Mouse (Mus musculus) embryonic facial prominence, embryonic 11.5 days (tissue): ENCODE data around the gene Lrmda. TPM values are rescaled to one million over a fixed set of nuclear protein-coding genes. Genes with fewer than 3 reads are reported as not detected.

Experiments
- ATAC-seq: fragments of 200-750 bp; cut with Nextera tagmentation; replicated peaks from 2 replicates; pipeline ENCODE4 v1.8.0; 2017; ENCODE audit warnings: low read depth; ENCODE audit not compliant: insufficient number of reproducible peaks, low FRiP score, low TSS enrichment
- DNase-seq: peaks from one replicate; pipeline ENCODE4 v3.0.0-alpha.2; 2015; ENCODE audit warnings: low spot score
- H3K27ac ChIP-seq: fragments of 300-500 bp; sonication (generic); replicated peaks from 2 replicates; pipeline ENCODE4 v1.5.1; 2014; ENCODE audit warnings: mild to moderate bottlenecking, low read depth, low read length, control low read depth
- H3K27me3 ChIP-seq: fragments of 300-500 bp; sonication (generic); 2 replicates; pipeline ENCODE4 v1.6.1; 2014; ENCODE audit warnings: mild to moderate bottlenecking, low read length, moderate library complexity, mixed read lengths; ENCODE audit not compliant: control insufficient read depth, insufficient read depth
- H3K36me3 ChIP-seq: fragments of 300-500 bp; sonication (generic); replicated peaks from 2 replicates; pipeline ENCODE4 v1.6.1; 2014; ENCODE audit warnings: low read depth, mild to moderate bottlenecking, low read length, moderate library complexity, mixed read lengths; ENCODE audit not compliant: control insufficient read depth, insufficient read depth
- H3K4me1 ChIP-seq: fragments of 300-500 bp; sonication (generic); 2 replicates; pipeline ENCODE4 v1.6.1; 2014; ENCODE audit warnings: low read length, mixed read lengths; ENCODE audit not compliant: control insufficient read depth, insufficient read depth
- H3K4me2 ChIP-seq: fragments of 300-500 bp; sonication (generic); 2 replicates; pipeline ENCODE4 v1.6.1; 2014; ENCODE audit warnings: low read depth, mild to moderate bottlenecking, control low read depth, low read length, moderate library complexity
- H3K4me3 ChIP-seq: fragments of 300-500 bp; sonication (generic); 2 replicates; pipeline ENCODE4 v1.5.1; 2014; ENCODE audit warnings: low read depth, low read length, control low read depth
- H3K9ac ChIP-seq: fragments of 300-500 bp; sonication (generic); replicated peaks from 2 replicates; pipeline ENCODE4 v1.6.1; 2014; ENCODE audit warnings: mild to moderate bottlenecking, control low read depth, low read length
- H3K9me3 ChIP-seq: fragments of 300-500 bp; sonication (generic); replicated peaks from 2 replicates; pipeline ENCODE4 v1.6.1; 2016; ENCODE audit warnings: mild to moderate bottlenecking, low read length, inconsistent platforms, mixed read lengths; ENCODE audit not compliant: control insufficient read depth
- WGBS: fragments of 180-500 bp; shearing (Covaris S2); extraction: QIAGEN DNeasy Blood & Tissue Kit; methylation state at CpG from one replicate; pipeline ENCODE4 v1.1.7; 2014; 5-methylcytosine and 5-hydroxymethylcytosine counted together
- polyA plus RNA-seq: library from polyadenylated mRNA; unstranded; fragments of >200 nt; fragmentation: Nextera tagmentation; extraction: Ambion mirVana; gene quantifications from 2 replicates; pipeline ENCODE4 v1.2.1, GENCODE M21; 2014

Gene Lrmda
- polyA plus RNA-seq, 1 experiment from 2014 or later, result 0.22 TPM

GRCm38 (mm10) chr14:22323058-22323457 is 303.5 kb downstream of the Lrmda start:
- H3K9ac ChIP-seq, result no peak overlapping the region
- H3K4me2 ChIP-seq, result no peak overlapping the region
- 89% methylated on average over 1 of the region's 1 CpGs for WGBS

GRCm38 (mm10) chr14:22323530-22324292 is 304.2 kb downstream of the Lrmda start:
- Histone ChIP-seq H3K4me2 (no peak overlapping the region), H3K27ac (no peak overlapping the region), H3K27me3 (no peaks in the 10 kb centered on the region), H3K4me3 (no peak overlapping the region), H3K9ac (no peak overlapping the region), H3K4me1 (no peaks in the 10 kb centered on the region), H3K9me3 (no peaks in the 10 kb centered on the region), H3K36me3 (no peaks in the 10 kb centered on the region)
- DNase-seq (no peak), ATAC-seq (no peak)
- WGBS, result 90% methylated on average over 7 of the region's 7 CpGs

More at GRCm38 (mm10) chr14:22323058-22323457, 303.5 kb downstream of the Lrmda start:
- Histone ChIP-seq H3K27me3 (no peaks in the 10 kb centered on the region), H3K4me1 (no peaks in the 10 kb centered on the region), H3K4me3 (no peak overlapping the region), H3K36me3 (no peaks in the 10 kb centered on the region), H3K27ac (no peak overlapping the region), H3K9me3 (no peaks in the 10 kb centered on the region)
- ATAC-seq (no peak), DNase-seq (no peak)

GRCm38 (mm10) chr14:22326218-22326964 is 306.9 kb downstream of the Lrmda start:
- H3K9ac ChIP-seq, result no peak overlapping the region

GRCm38 (mm10) chr14:22329191-22329590 is 309.7 kb downstream of the Lrmda start:
- 76% methylated on average over 3 of the region's 3 CpGs for WGBS
- H3K4me2 ChIP-seq, result no peak overlapping the region
- no peak overlapping the region for H3K9ac ChIP-seq
- H3K27me3 ChIP-seq, result no peaks in the 10 kb centered on the region
- H3K4me1 ChIP-seq, result no peaks in the 10 kb centered on the region
- DNase-seq, result no peak
- H3K9me3 ChIP-seq, result no peaks in the 10 kb centered on the region
- no peak for ATAC-seq
- H3K36me3 ChIP-seq, result no peaks in the 10 kb centered on the region
- H3K4me3 ChIP-seq, result no peak overlapping the region
- no peak overlapping the region for H3K27ac ChIP-seq

More at GRCm38 (mm10) chr14:22326218-22326964, 306.9 kb downstream of the Lrmda start:
- no peak overlapping the region for H3K4me3 ChIP-seq
- no peak for ATAC-seq
- no peaks in the 10 kb centered on the region for H3K27me3 ChIP-seq
- no peaks in the 10 kb centered on the region for H3K4me1 ChIP-seq
- no peaks in the 10 kb centered on the region for H3K36me3 ChIP-seq
- H3K9me3 ChIP-seq, result no peaks in the 10 kb centered on the region
- H3K4me2 ChIP-seq, result no peak overlapping the region
- DNase-seq, result no peak
- no peak overlapping the region for H3K27ac ChIP-seq
- 80% methylated on average over 11 of the region's 11 CpGs for WGBS

- no peaks in the 10 kb centered on the region for H3K27me3 ChIP-seq
- no peak overlapping the region for H3K27ac ChIP-seq
- no peak overlapping the region for H3K9ac ChIP-seq
- H3K9me3 ChIP-seq, result no peaks in the 10 kb centered on the region
- no peak overlapping the region for H3K4me3 ChIP-seq
- ATAC-seq, result no peak
- H3K36me3 ChIP-seq, result no peaks in the 10 kb centered on the region
- H3K4me2 ChIP-seq, result no peak overlapping the region
- H3K4me1 ChIP-seq, result no peaks in the 10 kb centered on the region
- no peak for DNase-seq
- 93% methylated on average over 5 of the region's 5 CpGs for WGBS
Observed at GRCm38 (mm10) chr14:22335101-22335820, 315.7 kb downstream of the Lrmda start.

GRCm38 (mm10) chr14:22339176-22339575 is 319.7 kb downstream of the Lrmda start:
- no peak overlapping the region for H3K9ac ChIP-seq
- H3K4me3 ChIP-seq, result no peak overlapping the region
- H3K4me1 ChIP-seq, result no peaks in the 10 kb centered on the region
- WGBS, result 89% methylated on average over 6 of the region's 6 CpGs
- no peak for DNase-seq
- ATAC-seq, result no peak
- H3K9me3 ChIP-seq, result no peaks in the 10 kb centered on the region
- no peak overlapping the region for H3K27ac ChIP-seq
- H3K4me2 ChIP-seq, result no peak overlapping the region
- no peaks in the 10 kb centered on the region for H3K36me3 ChIP-seq
- H3K27me3 ChIP-seq, result no peaks in the 10 kb centered on the region

- Histone ChIP-seq H3K27ac (no peak overlapping the region), H3K9me3 (no peaks in the 10 kb centered on the region), H3K4me2 (no peak overlapping the region), H3K36me3 (no peaks in the 10 kb centered on the region), H3K9ac (no peak overlapping the region), H3K4me3 (no peak overlapping the region), H3K27me3 (no peaks in the 10 kb centered on the region), H3K4me1 (no peaks in the 10 kb centered on the region)
- DNase-seq, result no peak
- no peak for ATAC-seq
- 29% methylated on average over 4 of the region's 4 CpGs for whole genome bisulfite sequencing
Observed at GRCm38 (mm10) chr14:22343357-22343756, 323.8 kb downstream of the Lrmda start.
